Mouse (Mus musculus) CD4-positive, CD25-positive, alpha-beta regulatory T cell, adult 2 months (primary cell): ENCODE results near the gene Gm29133.

Source experiments
- DNase-seq: peaks from one replicate; pipeline ENCODE4 v3.0.0-alpha.2; 2012; ENCODE audit warnings: low read depth, low spot score

Gene Gm29133

GRCm38 (mm10) chr3:75747897-75748296, at the start of gene Gm29133:
Gene Gm29133, plus strand, starts transcription at chr3:75748197.
- DNase-seq, result no peak

DNA sequence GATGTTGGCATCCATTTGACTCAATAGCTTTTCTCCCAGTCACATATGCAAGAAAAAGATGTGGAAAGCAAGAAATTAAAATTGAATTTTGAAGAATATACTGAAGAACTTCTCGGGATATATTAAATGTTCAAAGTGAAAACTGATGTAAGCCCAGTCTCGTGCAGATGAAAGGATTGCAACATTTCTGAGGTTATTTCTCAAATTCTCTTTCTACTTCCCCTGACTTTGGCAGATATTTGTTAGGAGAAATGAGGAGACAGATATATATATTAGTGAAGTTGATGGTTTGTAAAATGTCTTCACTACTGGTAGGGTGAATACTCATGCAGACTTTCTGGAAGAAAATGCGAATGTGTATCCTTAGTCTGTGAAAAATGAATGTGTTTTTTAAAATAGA, 48.9 kb upstream of the Gm29133 start:
- no peak for DNase-seq

GRCm38 (mm10) chr3:75701336-75701735, 46.7 kb upstream of the Gm29133 start:
- DNase-seq, result no peak

- no peak for DNase-seq
These were observed 41.5 kb upstream of the Gm29133 start for GRCm38 (mm10) chr3:75706536-75706935.

DNA sequence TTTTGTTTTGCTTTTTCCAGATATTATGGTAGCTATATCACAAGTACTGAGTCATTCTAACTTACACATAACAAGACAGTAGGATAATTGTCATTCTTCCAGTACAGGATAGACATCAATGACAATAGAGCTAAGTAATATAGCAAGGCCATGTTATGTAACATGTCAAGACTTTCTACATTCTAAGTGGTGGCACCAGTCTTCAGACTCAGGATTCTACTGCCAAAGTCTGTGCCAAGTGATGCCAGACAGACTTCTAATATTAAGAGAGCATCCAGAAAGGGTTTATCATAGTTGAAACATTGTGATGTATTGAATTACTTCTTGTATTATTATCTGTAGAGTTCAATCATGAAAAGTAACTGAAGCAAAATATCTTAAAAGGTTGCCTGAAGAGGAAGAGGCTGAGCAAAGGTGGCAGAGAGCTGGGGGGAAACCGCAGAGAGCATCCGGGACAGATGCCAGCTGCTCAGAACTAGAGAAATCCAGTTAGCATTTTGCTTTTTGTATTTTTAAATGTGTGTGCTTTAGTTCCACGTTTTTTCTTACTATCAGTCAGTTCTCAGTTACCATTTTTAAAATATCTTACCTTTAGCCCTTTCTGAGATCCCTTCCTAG, 34.2 kb upstream of the Gm29133 start:
- peak; percentile 71 for DNase-seq

GRCm38 (mm10) chr3:75720663-75721062, 27.3 kb upstream of the Gm29133 start:
- DNase-seq, result peak; percentile 73

GRCm38 (mm10) chr3:75730982-75731600, 16.9 kb upstream of the Gm29133 start:
- peak; percentile 59 for DNase-seq

- DNase-seq, result no peak
These were observed 4.1 kb upstream of the Gm29133 start for GRCm38 (mm10) chr3:75743664-75744437.

DNA sequence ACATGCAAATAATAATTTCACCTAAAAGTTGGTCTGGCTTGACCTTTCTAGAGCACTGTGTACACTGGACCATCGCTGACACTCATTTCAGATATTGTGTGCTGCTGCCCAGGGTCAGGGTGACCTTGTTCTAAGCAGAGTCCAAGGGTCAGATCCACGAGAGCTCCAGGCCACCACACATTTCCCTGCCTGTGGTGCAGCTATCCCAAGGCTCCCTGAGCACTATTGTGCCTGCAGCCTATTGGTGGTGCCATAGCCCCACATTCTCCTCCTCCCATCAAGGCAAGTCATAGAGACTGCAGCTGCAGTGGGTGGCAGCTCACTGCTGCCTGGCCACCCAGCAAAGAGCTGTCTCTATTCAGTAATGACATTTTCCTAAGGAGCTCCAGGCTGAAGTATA, 2.7 kb upstream of the Gm29133 start:
- no peak for DNase-seq

DNA sequence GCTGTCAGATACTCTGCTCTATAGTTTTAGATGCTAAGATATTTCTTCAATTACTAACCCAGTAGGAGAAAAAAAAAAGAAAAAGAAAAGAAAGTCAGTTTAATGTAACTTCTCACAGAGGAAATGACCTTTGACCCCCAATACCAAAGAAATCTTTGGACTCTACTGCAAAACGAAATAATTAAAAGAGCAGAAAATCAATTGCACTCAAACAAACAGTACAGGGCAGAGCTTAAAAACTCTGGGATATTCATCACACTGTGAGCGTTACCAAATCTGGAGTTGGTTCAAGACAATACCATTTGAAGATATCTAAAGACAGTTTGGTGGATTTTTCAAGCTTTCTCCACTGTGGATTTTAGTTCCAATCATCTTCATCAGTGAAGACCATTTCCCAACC, 15.4 kb downstream of the Gm29133 start:
- no peak for DNase-seq

GRCm38 (mm10) chr3:75774253-75774652, 26.3 kb downstream of the Gm29133 start:
- DNase-seq, result no peak

DNA sequence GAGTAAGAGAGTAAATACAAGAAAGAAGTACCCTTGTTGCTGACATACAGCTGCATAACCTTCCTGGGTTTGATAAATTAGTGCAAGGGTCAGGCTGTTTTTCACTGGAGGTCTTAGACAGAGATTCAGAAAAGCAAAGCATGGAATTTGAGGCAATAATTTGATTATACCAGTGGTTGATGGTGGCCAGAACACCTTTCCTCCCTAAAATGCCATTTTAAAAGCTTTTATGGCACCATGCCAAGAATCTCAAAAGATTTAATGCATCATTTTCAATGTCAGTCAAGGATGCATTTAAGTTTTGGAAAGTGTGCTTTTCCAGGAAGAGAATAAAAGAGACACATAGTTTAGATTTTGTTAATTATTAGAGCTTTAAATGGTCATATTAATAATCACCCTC, 60.0 kb downstream of the Gm29133 start:
- DNase-seq, result no peak

DNA sequence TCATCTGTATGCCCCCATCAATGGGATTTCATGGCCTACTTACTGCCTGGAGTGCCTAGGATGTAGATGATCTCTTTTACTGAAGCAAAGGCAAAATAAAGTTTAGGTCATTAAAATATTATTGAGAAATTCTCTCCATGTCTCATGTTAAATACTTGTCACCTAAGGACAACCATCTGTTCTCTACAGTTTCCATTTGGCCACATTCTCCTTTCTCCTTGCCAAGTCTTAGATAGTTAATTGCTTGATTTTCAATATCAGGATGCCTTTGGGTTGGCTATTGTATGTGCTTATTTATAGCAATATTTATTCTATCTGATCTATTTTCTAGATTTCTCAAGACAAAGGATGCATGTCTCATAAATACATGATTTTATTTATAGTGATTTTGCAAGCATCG, 75.9 kb downstream of the Gm29133 start:
- no peak for DNase-seq

GRCm38 (mm10) chr3:75824458-75824857, 76.5 kb downstream of the Gm29133 start:
- DNase-seq, result no peak

DNA sequence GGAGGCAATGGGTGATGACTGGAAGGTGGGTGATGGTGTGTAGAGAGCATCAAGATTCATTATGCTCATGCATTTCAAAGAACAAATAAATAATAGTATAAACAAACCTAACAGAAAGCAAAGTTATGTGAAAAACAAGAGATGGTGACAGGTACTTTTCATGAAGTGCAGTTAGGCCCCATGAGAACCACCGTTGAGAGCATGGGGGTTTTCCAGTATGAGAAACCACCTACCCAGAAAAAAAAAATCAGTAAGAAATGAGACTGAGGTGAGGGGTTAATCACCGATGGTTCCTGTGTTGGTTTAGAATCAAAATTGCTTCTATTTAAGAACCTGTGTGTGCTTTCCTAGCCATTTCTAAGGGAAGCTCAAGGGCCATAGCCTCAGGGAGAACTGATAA, 86.8 kb downstream of the Gm29133 start:
- peak; percentile 15 for DNase-seq

- DNase-seq, result no peak
These were observed 87.4 kb downstream of the Gm29133 start for GRCm38 (mm10) chr3:75835286-75835967.
